In the genomic region with DNA sequence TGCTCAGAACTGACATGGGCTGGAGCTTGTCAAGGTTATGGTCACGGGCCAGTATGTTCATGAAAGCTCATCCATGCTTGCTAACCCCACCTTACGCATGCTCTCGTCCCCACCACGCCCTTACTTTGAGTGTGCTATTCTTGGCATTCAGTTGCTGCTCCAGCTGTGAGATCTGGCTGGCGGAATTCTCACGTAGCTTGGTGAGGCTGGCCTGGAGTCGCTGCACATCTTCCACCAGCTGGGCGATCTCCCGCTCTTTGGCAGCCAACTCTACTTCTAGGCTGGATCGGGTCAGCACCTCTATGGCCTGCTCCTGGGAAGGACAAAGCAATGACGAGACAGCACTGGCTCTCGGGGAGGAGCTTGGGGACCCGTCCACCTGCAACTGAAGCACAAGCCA, we compare ENCODE assay signal across 23 mouse cellular contexts.
DNase-seq lines count a peak whose midpoint lies in the region; ATAC-seq lines count a peak whose summit lies in the region.
"Had no signal": no experiment of that assay in that cellular context is flagged by ENCODE, and none has a peak within 500 bp of the region (broad histone marks: within the 10 kb centered on the region; RNA-seq: fewer than 3 reads in every experiment).

No protein-coding gene starts in this region.

- no peak overlapping the region for H3K4me2 ChIP-seq in kidney, embryonic 16.5 days (replicated peaks; ENCODE audit: low read depth, low read length)
- H3K4me2 ChIP-seq in heart, embryonic 12.5 days, result no peak overlapping the region
- no peak overlapping the region for H3K4me2 ChIP-seq in midbrain, embryonic 16.5 days (ENCODE audit: low read length)
- H3K4me2 ChIP-seq: embryonic facial prominence, embryonic 13.5 days; forebrain, embryonic 15.5 days; midbrain, embryonic 12.5 days; neural tube, embryonic 13.5 days had no signal

- H3K4me1 ChIP-seq in kidney, embryonic 16.5 days (ENCODE audit: insufficient read depth, low read length), result no peaks in the 10 kb centered on the region
- H3K4me1 ChIP-seq in heart, embryonic 12.5 days (replicated peaks), result peaks cover 9% of the 10 kb centered on the region
- no peaks in the 10 kb centered on the region for H3K4me1 ChIP-seq in midbrain, embryonic 16.5 days (ENCODE audit: control insufficient read depth, insufficient read depth, low read length)
- no peaks in the 10 kb centered on the region for H3K4me1 ChIP-seq in midbrain, embryonic 10.5 days
- H3K4me1 ChIP-seq: embryonic facial prominence, embryonic 13.5 days; forebrain, embryonic 15.5 days; hindbrain, embryonic 10.5 days; midbrain, embryonic 12.5 days; neural tube, embryonic 13.5 days had no signal

- H3K9me3 ChIP-seq in kidney, embryonic 16.5 days (ENCODE audit: low read length), result no peaks in the 10 kb centered on the region
- H3K9me3 ChIP-seq in heart, embryonic 12.5 days (replicated peaks), result no peaks in the 10 kb centered on the region
- H3K9me3 ChIP-seq in midbrain, embryonic 16.5 days (replicated peaks; ENCODE audit: control insufficient read depth, low read length, poor library complexity, severe bottlenecking), result no peaks in the 10 kb centered on the region
- H3K9me3 ChIP-seq in midbrain, embryonic 10.5 days (replicated peaks), result no peaks in the 10 kb centered on the region
- H3K9me3 ChIP-seq: embryonic facial prominence, embryonic 13.5 days; forebrain, embryonic 15.5 days; G1E; hindbrain, embryonic 10.5 days; midbrain, embryonic 12.5 days; neural tube, embryonic 13.5 days had no signal

- no peak for ATAC-seq in kidney, embryonic 16.5 days (ENCODE audit: low FRiP score, low TSS enrichment)
- ATAC-seq in heart, embryonic 12.5 days (ENCODE audit: insufficient number of reproducible peaks, low FRiP score), result no peak
- no peak for ATAC-seq in midbrain, embryonic 16.5 days
- ATAC-seq: forebrain, embryonic 15.5 days; hindbrain, postnatal 0 days had no signal

- H3K9ac ChIP-seq in kidney, embryonic 16.5 days (replicated peaks; ENCODE audit: low read length), result no peak overlapping the region
- H3K9ac ChIP-seq in heart, embryonic 12.5 days, result no peak overlapping the region
- H3K9ac ChIP-seq in midbrain, embryonic 16.5 days (ENCODE audit: low read depth, low read length), result no peak overlapping the region
- H3K9ac ChIP-seq: embryonic facial prominence, embryonic 13.5 days; forebrain, embryonic 15.5 days; liver, embryonic 14.5 days; midbrain, embryonic 12.5 days; neural tube, embryonic 13.5 days had no signal

- no peak overlapping the region for H3K27ac ChIP-seq in kidney, embryonic 16.5 days (ENCODE audit: low read length)
- H3K27ac ChIP-seq in heart, embryonic 12.5 days (ENCODE audit: poor library complexity, severe bottlenecking), result peak overlapping the region; percentile 3; the same call in 1 of the 2 replicates
- H3K27ac ChIP-seq in midbrain, embryonic 16.5 days (ENCODE audit: low read length), result no peak overlapping the region
- H3K27ac ChIP-seq in midbrain, embryonic 10.5 days (replicated peaks), result no peak overlapping the region
- H3K27ac ChIP-seq: embryonic facial prominence, embryonic 13.5 days; forebrain, embryonic 15.5 days; hindbrain, embryonic 10.5 days; hindbrain, postnatal 0 days; kidney, postnatal 0 days; liver, embryonic 14.5 days; macrophage; midbrain, embryonic 12.5 days; neural tube, embryonic 13.5 days had no signal

- 80% methylated on average over 13 of the region's 13 CpGs for WGBS in kidney, embryonic 16.5 days
- 62% methylated on average over 13 of the region's 13 CpGs for WGBS in heart, embryonic 12.5 days
- WGBS in midbrain, embryonic 16.5 days, result 94% methylated on average over 13 of the region's 13 CpGs
- WGBS in midbrain, embryonic 10.5 days, result 96% methylated on average over 13 of the region's 13 CpGs

- intact Hi-C loops in heart, postnatal 14 days (cut with DNase I), result no loop called here

- peaks cover 35% of the 10 kb centered on the region for H3K36me3 ChIP-seq in kidney, embryonic 16.5 days (ENCODE audit: insufficient read depth, low read length)
- peaks cover 68% of the 10 kb centered on the region for H3K36me3 ChIP-seq in heart, embryonic 12.5 days
- peaks cover 8% of the 10 kb centered on the region; the same call in 1 of the 2 replicates for H3K36me3 ChIP-seq in midbrain, embryonic 16.5 days (ENCODE audit: control insufficient read depth, insufficient read depth, low read length)
- peaks cover 97% of the 10 kb centered on the region for H3K36me3 ChIP-seq in midbrain, embryonic 10.5 days
- H3K36me3 ChIP-seq: G1E had no signal

- H3K4me3 ChIP-seq in kidney, embryonic 16.5 days (ENCODE audit: low read length), result no peak overlapping the region
- no peak overlapping the region for H3K4me3 ChIP-seq in heart, embryonic 12.5 days
- H3K4me3 ChIP-seq in midbrain, embryonic 16.5 days (ENCODE audit: low read depth, low read length), result no peak overlapping the region
- H3K4me3 ChIP-seq in midbrain, embryonic 10.5 days, result no peak overlapping the region
- H3K4me3 ChIP-seq: embryonic facial prominence, embryonic 13.5 days; forebrain, embryonic 15.5 days; hindbrain, embryonic 10.5 days; midbrain, embryonic 12.5 days; neural tube, embryonic 13.5 days had no signal

- no peaks in the 10 kb centered on the region for H3K27me3 ChIP-seq in kidney, embryonic 16.5 days (ENCODE audit: insufficient read depth, low read length)
- no peaks in the 10 kb centered on the region for H3K27me3 ChIP-seq in heart, embryonic 12.5 days (replicated peaks)
- H3K27me3 ChIP-seq in midbrain, embryonic 16.5 days (ENCODE audit: control insufficient read depth, insufficient read depth, low read depth, low read length), result no peaks in the 10 kb centered on the region
- H3K27me3 ChIP-seq in midbrain, embryonic 10.5 days (ENCODE audit: low read depth, poor library complexity, severe bottlenecking), result no peaks in the 10 kb centered on the region
- H3K27me3 ChIP-seq: embryonic facial prominence, embryonic 13.5 days; forebrain, embryonic 15.5 days; midbrain, embryonic 12.5 days; neural tube, embryonic 13.5 days had no signal

- DNase-seq in kidney, postnatal 10 days, result peak; percentile 39
- DNase-seq in ZHBTc4 (ENCODE audit: low read depth, low spot score), result peak; percentile 13
- DNase-seq in heart, postnatal 14 days, result peak; percentile 56 to 68
- no peak for DNase-seq in midbrain, embryonic 10.5 days (ENCODE audit: low spot score)
- DNase-seq in embryo, embryonic 10.5 days (ENCODE audit: low spot score), result no peak
- DNase-seq: adrenal gland, postnatal 36 days; cerebellum, adult 8-10 months; gastrocnemius, postnatal 14 days; kidney, adult 11 months; thymus, postnatal 36 days had no signal

Comparison
In these comparisons a context has a peak if more than half of its experiments do, and no peak if none do; other contexts are left out.
1. DNase-seq: peak in kidney, postnatal 10 days (single experiment), ZHBTc4 (single experiment) and heart, postnatal 14 days (2 of 2); none in midbrain, embryonic 10.5 days (single experiment) and embryo, embryonic 10.5 days (single experiment).